Mouse (Mus musculus): Measurements from ENCODE around the gene Lactbl1. TPM values are rescaled to one million over a fixed set of nuclear protein-coding genes. Genes with fewer than 3 reads are reported as not detected.

Lactbl1 gene
- total and polyA plus RNA-seq, 2 experiments from 2014 or later, result 0.06 to 0.42 TPM

- TF ChIP-seq CTCF (IDR thresholded peaks at IDR 0.05; ENCODE audit: low read depth), result no peak
- Histone ChIP-seq H3K9ac (replicated peaks; ENCODE audit: low read length) (no peak overlapping the region), H3K4me1 (ENCODE audit: insufficient read depth, low read length) (peaks cover 9% of the 10 kb centered on the region; the same call in 1 of the 2 replicates), H3K27ac (peak overlapping the region; percentile 61), H3K9me3 (ENCODE audit: low read length) (no peaks in the 10 kb centered on the region), H3K36me3 (ENCODE audit: insufficient read depth, low read length) (peaks cover 22% of the 10 kb centered on the region), H3K4me2 (ENCODE audit: low read depth, low read length) (no peak overlapping the region), H3K4me3 (ENCODE audit: low read length) (no peak overlapping the region), H3K27me3 (ENCODE audit: insufficient read depth, low read length) (no peaks in the 10 kb centered on the region)
- DNase-seq (ENCODE audit: low spot score) (peak; percentile 76), ATAC-seq (peak; percentile 52)
- WGBS, result 31% methylated on average over 11 of the region's 11 CpGs
Observed at GRCm38 (mm10) chr4:136652528-136652910, 30.1 kb downstream of the Lactbl1 start.

DNA sequence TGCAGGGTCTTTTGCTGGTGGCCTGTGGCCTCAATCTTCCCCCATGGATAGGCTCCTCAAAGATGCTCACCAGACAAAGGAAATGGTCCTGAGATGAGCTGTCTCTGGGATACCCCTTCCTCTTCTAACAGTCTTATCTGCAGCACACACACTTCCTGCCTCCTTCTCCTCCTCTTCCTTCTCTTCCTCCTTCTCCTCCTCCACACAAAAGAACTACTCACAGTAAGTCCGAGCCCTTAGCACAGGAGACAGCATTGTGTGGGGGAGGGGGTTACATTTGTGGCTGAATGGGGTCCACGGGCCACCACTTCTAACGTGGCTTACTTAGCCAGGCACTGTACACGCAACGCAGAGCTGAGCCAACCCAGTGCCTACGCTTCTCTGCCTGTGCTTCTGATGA is 30.6 kb downstream of the Lactbl1 start:
- Histone ChIP-seq H3K9me3 (ENCODE audit: low read length) (no peaks in the 10 kb centered on the region), H3K27me3 (ENCODE audit: insufficient read depth, low read length) (no peaks in the 10 kb centered on the region), H3K4me1 (ENCODE audit: insufficient read depth, low read length) (peaks cover 9% of the 10 kb centered on the region; the same call in 1 of the 2 replicates), H3K9ac (replicated peaks; ENCODE audit: low read length) (no peak overlapping the region), H3K36me3 (ENCODE audit: insufficient read depth, low read length) (peaks cover 22% of the 10 kb centered on the region), H3K27ac (peak overlapping the region; percentile 61), H3K4me2 (ENCODE audit: low read depth, low read length) (no peak overlapping the region), H3K4me3 (ENCODE audit: low read length) (no peak overlapping the region)
- no peak for ATAC-seq
- no peak for TF ChIP-seq CTCF (IDR thresholded peaks at IDR 0.05; ENCODE audit: low read depth)
- DNase-seq (ENCODE audit: low spot score), result no peak
- WGBS, result 54% methylated on average over 6 of the region's 6 CpGs

- Histone ChIP-seq H3K9ac (replicated peaks; ENCODE audit: low read length) (no peak overlapping the region), H3K27me3 (ENCODE audit: insufficient read depth, low read length) (no peaks in the 10 kb centered on the region), H3K27ac (peak overlapping the region; percentile 61; the same call in 1 of the 2 replicates), H3K4me1 (ENCODE audit: insufficient read depth, low read length) (peaks cover 9% of the 10 kb centered on the region; the same call in 1 of the 2 replicates), H3K36me3 (ENCODE audit: insufficient read depth, low read length) (peaks cover 30% of the 10 kb centered on the region), H3K4me3 (ENCODE audit: low read length) (no peak overlapping the region), H3K4me2 (ENCODE audit: low read depth, low read length) (no peak overlapping the region), H3K9me3 (ENCODE audit: low read length) (no peaks in the 10 kb centered on the region)
- DNase-seq (ENCODE audit: low spot score) (no peak), ATAC-seq (no peak)
- no peak for TF ChIP-seq CTCF (IDR thresholded peaks at IDR 0.05; ENCODE audit: low read depth)
- 79% methylated on average over 10 of the region's 10 CpGs for WGBS
Observed at GRCm38 (mm10) chr4:136653692-136654234, 31.3 kb downstream of the Lactbl1 start.

DNA sequence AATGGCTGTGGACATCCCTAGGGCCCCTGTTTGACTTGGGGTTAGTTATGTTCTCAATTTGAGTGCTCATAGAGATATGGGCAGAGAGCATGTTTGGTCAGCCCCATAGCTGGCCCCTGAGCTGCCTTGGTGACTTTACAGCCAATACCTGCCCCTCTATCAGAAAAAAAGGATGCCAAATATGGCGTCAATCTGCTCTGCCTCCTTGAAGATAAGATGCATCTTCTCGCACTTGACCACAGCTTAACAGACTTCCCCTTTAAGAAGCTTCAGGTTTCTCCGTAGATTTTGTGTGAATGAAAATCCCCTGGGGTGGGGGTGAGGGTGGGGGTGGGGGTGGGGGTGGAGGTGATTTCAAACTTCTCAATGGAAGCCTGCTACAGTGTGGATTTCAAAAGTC is 35.5 kb downstream of the Lactbl1 start:
- TF ChIP-seq CTCF (IDR thresholded peaks at IDR 0.05; ENCODE audit: low read depth), result no peak
- 76% methylated on average over 3 of the region's 3 CpGs for WGBS
- H3K4me3 ChIP-seq (ENCODE audit: low read length), result no peak overlapping the region
- H3K4me2 ChIP-seq (ENCODE audit: low read depth, low read length), result no peak overlapping the region
- H3K36me3 ChIP-seq (ENCODE audit: insufficient read depth, low read length), result peaks cover 51% of the 10 kb centered on the region
- DNase-seq (ENCODE audit: low spot score) (no peak), ATAC-seq (no peak)
- no peaks in the 10 kb centered on the region for H3K27me3 ChIP-seq (ENCODE audit: insufficient read depth, low read length)
- H3K4me1 ChIP-seq (ENCODE audit: insufficient read depth, low read length), result no peaks in the 10 kb centered on the region
- H3K27ac ChIP-seq, result no peak overlapping the region
- H3K9me3 ChIP-seq (ENCODE audit: low read length), result no peaks in the 10 kb centered on the region
- no peak overlapping the region for H3K9ac ChIP-seq (replicated peaks; ENCODE audit: low read length)

DNA sequence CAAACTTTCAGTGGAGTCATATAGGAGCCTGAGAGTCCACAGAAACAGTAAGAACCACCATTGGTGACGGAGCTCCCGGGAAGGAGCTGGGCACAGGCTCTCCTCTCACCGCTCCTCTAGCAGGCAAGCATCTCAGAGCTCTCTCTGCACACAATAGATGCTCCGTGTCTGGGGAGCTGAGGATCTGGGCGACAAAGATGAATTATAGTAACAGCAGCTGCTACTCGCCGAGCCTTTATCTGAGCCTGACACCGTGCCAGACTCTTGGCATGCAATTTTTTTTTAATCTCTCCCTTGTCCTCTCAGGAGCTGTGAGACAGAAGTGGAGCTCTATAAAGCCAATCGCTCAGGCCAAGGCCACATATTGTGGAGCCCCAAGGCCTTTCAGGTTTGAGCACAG is 42.6 kb downstream of the Lactbl1 start:
- ATAC-seq (0 out of 2 replicates have a peak, but pooled peaks have one; percentile 22), DNase-seq (ENCODE audit: low spot score) (peak; percentile 73)
- H3K9ac ChIP-seq (replicated peaks; ENCODE audit: low read length), result no peak overlapping the region
- TF ChIP-seq CTCF (IDR thresholded peaks at IDR 0.05; ENCODE audit: low read depth), result no peak
- peak overlapping the region; percentile 46; the same call in 1 of the 2 replicates for H3K27ac ChIP-seq
- no peaks in the 10 kb centered on the region for H3K4me1 ChIP-seq (ENCODE audit: insufficient read depth, low read length)
- no peak overlapping the region for H3K4me2 ChIP-seq (ENCODE audit: low read depth, low read length)
- H3K9me3 ChIP-seq (ENCODE audit: low read length), result no peaks in the 10 kb centered on the region
- no peak overlapping the region for H3K4me3 ChIP-seq (ENCODE audit: low read length)
- no peaks in the 10 kb centered on the region for H3K27me3 ChIP-seq (ENCODE audit: insufficient read depth, low read length)
- peaks cover 19% of the 10 kb centered on the region for H3K36me3 ChIP-seq (ENCODE audit: insufficient read depth, low read length)
- 37% methylated on average over 9 of the region's 9 CpGs for WGBS

DNA sequence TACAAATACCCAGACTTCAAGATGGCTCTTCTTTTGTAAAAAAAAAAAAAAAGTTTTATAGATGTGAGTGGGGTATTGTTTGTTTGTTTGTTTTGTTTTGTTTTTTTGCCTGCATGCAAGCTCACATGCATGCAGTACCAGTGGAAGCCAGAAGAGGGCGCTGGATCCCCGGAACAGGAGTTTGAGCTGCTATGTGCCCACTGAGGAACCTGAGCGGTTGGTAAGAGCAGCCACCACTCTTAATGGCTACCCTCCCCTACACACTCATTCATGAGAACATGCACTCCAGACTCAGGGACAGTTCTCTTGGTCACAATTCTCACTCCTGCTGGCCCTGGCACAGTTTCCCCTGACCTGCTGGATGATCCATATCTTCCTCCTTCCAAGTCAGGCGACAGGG is 43.6 kb downstream of the Lactbl1 start:
- no peaks in the 10 kb centered on the region for H3K9me3 ChIP-seq (ENCODE audit: low read length)
- peaks cover 23% of the 10 kb centered on the region for H3K36me3 ChIP-seq (ENCODE audit: insufficient read depth, low read length)
- H3K4me1 ChIP-seq (ENCODE audit: insufficient read depth, low read length), result no peaks in the 10 kb centered on the region
- DNase-seq (ENCODE audit: low spot score) (peak; percentile 57), ATAC-seq (no peak)
- H3K4me3 ChIP-seq (ENCODE audit: low read length), result no peak overlapping the region
- no peak overlapping the region for H3K4me2 ChIP-seq (ENCODE audit: low read depth, low read length)
- H3K9ac ChIP-seq (replicated peaks; ENCODE audit: low read length), result no peak overlapping the region
- no peaks in the 10 kb centered on the region for H3K27me3 ChIP-seq (ENCODE audit: insufficient read depth, low read length)
- WGBS, result 65% methylated on average over 4 of the region's 4 CpGs
- H3K27ac ChIP-seq, result no peak overlapping the region
- TF ChIP-seq CTCF (IDR thresholded peaks at IDR 0.05; ENCODE audit: low read depth), result peak; percentile 74

GRCm38 (mm10) chr4:136667757-136668156 is 45.3 kb downstream of the Lactbl1 start:
- H3K4me3 ChIP-seq (ENCODE audit: low read length), result no peak overlapping the region
- 62% methylated on average over 10 of the region's 10 CpGs for WGBS
- no peaks in the 10 kb centered on the region for H3K4me1 ChIP-seq (ENCODE audit: insufficient read depth, low read length)
- 0 out of 2 replicates have a peak overlapping the region, but pooled peaks have one; percentile 5 for H3K27ac ChIP-seq
- ATAC-seq, result no peak; the same call in 1 of the 2 replicates
- peak; percentile 71 for DNase-seq (ENCODE audit: low spot score)
- H3K27me3 ChIP-seq (ENCODE audit: insufficient read depth, low read length), result no peaks in the 10 kb centered on the region
- no peaks in the 10 kb centered on the region for H3K9me3 ChIP-seq (ENCODE audit: low read length)
- H3K36me3 ChIP-seq (ENCODE audit: insufficient read depth, low read length), result peaks cover 28% of the 10 kb centered on the region
- H3K4me2 ChIP-seq (ENCODE audit: low read depth, low read length), result no peak overlapping the region
- no peak overlapping the region for H3K9ac ChIP-seq (replicated peaks; ENCODE audit: low read length)
- TF ChIP-seq CTCF (IDR thresholded peaks at IDR 0.05; ENCODE audit: low read depth), result peak; percentile 61

Measured in hindbrain, postnatal 0 days (tissue).